ENCODE assay signal across 8 mouse cellular contexts in genomic region chr17:14943729-14944059, GRCm38 (mm10). TPM values are rescaled to one million over a fixed set of nuclear protein-coding genes. Genes with fewer than 3 reads are reported as not detected.
DNase-seq lines count a peak whose midpoint lies in the region; ATAC-seq and TF ChIP-seq lines count a peak whose summit lies in the region.

No protein-coding gene starts in this region.

- intact Hi-C loops in heart, postnatal 14 days (cut with DNase I) = no loop called here

- ATAC-seq in heart, embryonic 13.5 days (ENCODE audit: extremely low read depth, insufficient number of reproducible peaks, low FRiP score, low TSS enrichment) = no peak
- peak; percentile 0; the same call in 1 of the 2 replicates for ATAC-seq in forebrain, embryonic 16.5 days

- H3K27me3 ChIP-seq in heart, embryonic 13.5 days (replicated peaks) = no peaks in the 10 kb centered on the region
- H3K27me3 ChIP-seq in E14TG2a.4 (ENCODE audit: insufficient read depth, low read length) = no peaks in the 10 kb centered on the region
- no peaks in the 10 kb centered on the region for H3K27me3 ChIP-seq in forebrain, embryonic 16.5 days (replicated peaks; ENCODE audit: control insufficient read depth, insufficient read depth, low read length)

- no peak for TF ChIP-seq CTCF in E14TG2a.4 (conservative IDR thresholded peaks at IDR 0.05; ENCODE audit: low read length)

- peak overlapping the region; percentile 91 for H3K9ac ChIP-seq in heart, embryonic 13.5 days
- H3K9ac ChIP-seq in forebrain, embryonic 16.5 days (replicated peaks; ENCODE audit: low read depth, low read length) = peak overlapping the region; percentile 84

- peaks cover 35% of the 10 kb centered on the region for H3K36me3 ChIP-seq in heart, embryonic 13.5 days
- H3K36me3 ChIP-seq in E14TG2a.4 (ENCODE audit: insufficient read depth, low read length) = peaks cover 44% of the 10 kb centered on the region
- peaks cover 4% of the 10 kb centered on the region; the same call in 1 of the 2 replicates for H3K36me3 ChIP-seq in forebrain, embryonic 16.5 days (ENCODE audit: control insufficient read depth, insufficient read depth)

- H3K4me3 ChIP-seq in heart, embryonic 13.5 days = peak overlapping the region; percentile 76
- peak overlapping the region; percentile 97 for H3K4me3 ChIP-seq in E14TG2a.4 (replicated peaks; ENCODE audit: low read length)
- H3K4me3 ChIP-seq in forebrain, embryonic 16.5 days (replicated peaks; ENCODE audit: low read length) = peak overlapping the region; percentile 79

- H3K4me2 ChIP-seq in heart, embryonic 13.5 days = peak overlapping the region; percentile 90
- H3K4me2 ChIP-seq in forebrain, embryonic 16.5 days (ENCODE audit: low read length) = peak overlapping the region; percentile 97

- peak overlapping the region; percentile 76 for H3K27ac ChIP-seq in heart, embryonic 13.5 days (replicated peaks)
- H3K27ac ChIP-seq in forebrain, embryonic 16.5 days (ENCODE audit: low read length) = no peak overlapping the region; the same call in 1 of the 2 replicates

- peaks cover 26% of the 10 kb centered on the region for H3K4me1 ChIP-seq in heart, embryonic 13.5 days
- peaks cover 35% of the 10 kb centered on the region for H3K4me1 ChIP-seq in E14TG2a.4 (replicated peaks; ENCODE audit: low read depth, low read length)
- peaks cover 18% of the 10 kb centered on the region for H3K4me1 ChIP-seq in forebrain, embryonic 16.5 days (replicated peaks; ENCODE audit: control insufficient read depth, insufficient read depth, low read length)

- no peaks in the 10 kb centered on the region for H3K9me3 ChIP-seq in heart, embryonic 13.5 days
- no peaks in the 10 kb centered on the region for H3K9me3 ChIP-seq in E14TG2a.4 (ENCODE audit: low read length)
- no peaks in the 10 kb centered on the region for H3K9me3 ChIP-seq in forebrain, embryonic 16.5 days (ENCODE audit: control insufficient read depth, low read length)

- DNase-seq in heart, postnatal 14 days = no peak
- DNase-seq in lung, postnatal 25 days (ENCODE audit: low spot score) = peak; percentile 0
- DNase-seq in urinary bladder, adult 18-20 months (ENCODE audit: low spot score in 2 of 2) = no peak
- no peak for DNase-seq in cerebellum, postnatal 25 days
- DNase-seq in gastrocnemius, adult 18-20 months (ENCODE audit: low spot score) = no peak

- WGBS in heart, embryonic 13.5 days = 21% methylated on average over 16 of the region's 16 CpGs
- WGBS in forebrain, embryonic 16.5 days = 19% methylated on average over 16 of the region's 16 CpGs

RNA-seq across cellular contexts. Expression of gene 1600012H06Rik, which starts 0.7 kb away (rescaled TPM):
- polyA plus RNA-seq in heart, embryonic 13.5 days (2015; fragmentation: Nextera tagmentation; extraction: Ambion mirVana) = 29.2 and 30.5 TPM in 2 replicates
- 10 to 100 TPM; 13.1 to 14.6 TPM for total RNA-seq in heart, postnatal 14 days (2021)
- 33.1 and 37.3 TPM in 2 replicates for polyA plus RNA-seq in forebrain, embryonic 16.5 days (2015; fragmentation: Nextera tagmentation; extraction: Ambion mirVana)
- 1 to 10 TPM; 8.3 to 8.4 TPM for total RNA-seq in gastrocnemius, adult 18-20 months (2021)

RNA-seq across cellular contexts. Expression of gene Wdr27, which starts 0.7 kb away (rescaled TPM):
- polyA plus RNA-seq in heart, embryonic 13.5 days (2015; fragmentation: Nextera tagmentation; extraction: Ambion mirVana) = 3.3 TPM in 2 replicates
- 1 to 10 TPM in 1 of 2 experiments, under 1 TPM in 1; 0.73 to 1.7 TPM for total RNA-seq in heart, postnatal 14 days (2021)
- 6.3 and 7.5 TPM in 2 replicates for polyA plus RNA-seq in forebrain, embryonic 16.5 days (2015; fragmentation: Nextera tagmentation; extraction: Ambion mirVana)
- total RNA-seq in gastrocnemius, adult 18-20 months (2021) = 1 to 10 TPM; 2.1 to 2.2 TPM

RNA-seq across cellular contexts. Expression of gene Phf10, which starts 17.4 kb away (rescaled TPM):
- polyA plus RNA-seq in heart, embryonic 13.5 days (2015; fragmentation: Nextera tagmentation; extraction: Ambion mirVana) = 22.9 and 24.4 TPM in 2 replicates
- 10 to 100 TPM; 48.8 to 49.7 TPM for total RNA-seq in heart, postnatal 14 days (2021)
- polyA plus RNA-seq in forebrain, embryonic 16.5 days (2015; fragmentation: Nextera tagmentation; extraction: Ambion mirVana) = 15.1 and 15.3 TPM in 2 replicates
- 10 to 100 TPM; 49.9 to 51.1 TPM for total RNA-seq in gastrocnemius, adult 18-20 months (2021)

RNA-seq across cellular contexts. Expression of gene 9030025P20Rik, which starts 34.6 kb away (rescaled TPM):
- 5.8 and 8.1 TPM in 2 replicates for polyA plus RNA-seq in heart, embryonic 13.5 days (2015; fragmentation: Nextera tagmentation; extraction: Ambion mirVana)
- total RNA-seq in heart, postnatal 14 days (2021) = 1 to 10 TPM; 2.0 to 3.6 TPM
- 6.9 and 7.5 TPM in 2 replicates for polyA plus RNA-seq in forebrain, embryonic 16.5 days (2015; fragmentation: Nextera tagmentation; extraction: Ambion mirVana)
- 1 to 10 TPM; 1.7 to 3.5 TPM for total RNA-seq in gastrocnemius, adult 18-20 months (2021)

RNA-seq across cellular contexts. Expression of gene Gm3417, which starts 34.9 kb away (rescaled TPM):
- polyA plus RNA-seq in heart, embryonic 13.5 days (2015; fragmentation: Nextera tagmentation; extraction: Ambion mirVana) = 0.25 TPM in 1 of 2 replicates, not detected in the other
- not detected for total RNA-seq in heart, postnatal 14 days (2021)
- 0.47 and 0.86 TPM in 2 replicates for polyA plus RNA-seq in forebrain, embryonic 16.5 days (2015; fragmentation: Nextera tagmentation; extraction: Ambion mirVana)
- not detected for total RNA-seq in gastrocnemius, adult 18-20 months (2021)
